Mouse (Mus musculus): Measurements from ENCODE around the gene Hps5.
"Not testable (repeated sequence)": the region's sequence is repeated elsewhere in the genome, so short reads cannot be mapped to it uniquely, and the experiment has no call there.

Gene Hps5

GRCm38 (mm10) chr7:46827046-46827802, 31.4 kb upstream of the Hps5 start:
- peak; percentile 84 for DNase-seq

DNA sequence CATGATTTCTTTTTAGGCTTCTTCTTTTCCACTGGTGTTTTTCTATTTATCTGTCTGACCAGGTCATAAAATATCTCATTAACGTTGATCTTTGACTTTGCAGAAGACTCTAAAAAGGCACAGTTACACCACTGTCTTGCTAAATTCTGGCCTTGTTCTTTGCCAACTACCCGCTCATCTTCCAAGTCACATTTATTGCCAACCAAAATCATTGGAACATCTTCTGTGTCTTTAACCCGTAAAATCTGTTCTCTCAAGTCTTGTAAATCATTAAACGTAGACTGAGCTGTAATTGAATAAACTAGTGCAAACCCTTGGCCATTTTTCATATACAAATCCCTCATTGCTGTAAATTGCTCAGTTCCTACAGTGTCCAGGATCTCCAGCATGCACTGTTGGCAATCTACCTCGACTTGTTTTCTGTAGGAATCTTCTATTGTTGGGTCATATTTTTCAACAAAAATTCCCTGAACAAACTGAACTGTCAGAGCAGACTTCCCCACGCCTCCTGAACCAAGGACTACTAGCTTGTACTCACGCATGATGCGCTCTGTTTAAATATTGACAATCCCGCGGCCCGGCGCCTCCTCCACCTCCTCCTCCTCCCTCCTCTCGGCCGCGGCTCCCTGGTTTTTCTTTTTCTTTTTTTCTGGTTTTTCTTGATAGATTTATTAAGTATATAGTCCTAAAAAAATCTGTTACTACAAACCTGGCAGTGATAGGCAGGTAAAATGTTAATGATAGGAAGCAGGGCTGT, 25.2 kb upstream of the Hps5 start:
- peak; percentile 66 for DNase-seq

DNA sequence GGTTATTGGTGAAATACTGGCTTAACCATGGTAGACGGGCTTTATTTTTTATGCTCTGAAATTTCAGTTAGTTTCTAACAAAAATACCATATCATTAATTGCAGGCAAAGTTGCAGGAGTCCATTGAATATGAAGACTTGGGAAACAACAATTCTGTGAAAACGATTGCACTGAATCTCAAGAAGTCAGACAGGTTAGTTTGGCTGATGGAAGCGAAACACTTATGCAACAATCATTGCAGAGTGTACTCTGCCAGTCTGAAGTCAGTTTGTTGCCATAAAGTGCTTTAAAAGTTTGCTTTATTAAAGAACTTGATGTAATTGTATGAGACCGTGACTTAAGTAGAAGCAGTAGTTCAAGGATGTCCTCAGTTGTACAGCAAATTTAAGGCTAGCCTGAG, 18.1 kb upstream of the Hps5 start:
- DNase-seq, result no peak

GRCm38 (mm10) chr7:46810325-46810724, 14.5 kb upstream of the Hps5 start:
- DNase-seq, result no peak

DNA sequence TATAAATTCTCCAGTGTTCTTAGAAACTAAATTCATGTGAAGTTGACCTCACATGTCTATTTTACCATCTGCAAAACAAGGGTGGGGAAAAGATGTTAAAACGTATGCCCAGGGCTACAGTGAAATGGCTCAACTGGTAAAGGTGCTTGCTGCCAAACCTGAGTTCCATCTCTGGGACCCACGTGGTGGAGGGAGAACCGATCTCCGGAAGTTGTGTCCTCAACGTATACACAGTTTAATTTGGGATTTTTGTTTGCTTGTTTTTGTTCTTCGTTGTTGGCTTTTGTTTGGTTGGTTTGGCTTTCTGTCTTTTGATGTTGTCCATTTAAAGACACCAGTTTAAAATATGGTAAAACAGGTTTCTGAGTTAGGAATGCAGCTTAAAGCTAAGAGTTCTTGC, 915 bp upstream of the Hps5 start:
- DNase-seq, result no peak

GRCm38 (mm10) chr7:46796206-46796679, 379 bp upstream of the Hps5 start:
- no peak for DNase-seq

DNA sequence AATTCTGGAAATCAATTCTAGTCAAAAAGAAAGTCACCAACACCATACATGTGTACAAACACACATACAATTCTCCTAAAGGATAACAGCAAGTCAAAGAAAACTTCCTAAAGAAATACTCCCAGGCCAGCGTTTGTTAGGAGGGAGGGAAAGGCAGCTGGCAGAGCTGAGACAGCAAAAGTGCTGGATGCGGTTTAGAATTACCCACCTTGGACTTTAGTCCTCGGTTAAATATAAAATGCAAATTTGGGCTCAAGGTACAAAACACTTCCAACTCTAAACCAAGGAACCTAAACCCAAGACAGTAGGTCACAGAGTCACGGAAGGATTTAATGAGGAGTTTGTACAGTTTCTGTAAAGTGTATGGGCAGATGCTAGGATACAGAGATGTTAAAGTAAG, 2.0 kb downstream of the Hps5 start:
- DNase-seq, result peak; percentile 36

DNA sequence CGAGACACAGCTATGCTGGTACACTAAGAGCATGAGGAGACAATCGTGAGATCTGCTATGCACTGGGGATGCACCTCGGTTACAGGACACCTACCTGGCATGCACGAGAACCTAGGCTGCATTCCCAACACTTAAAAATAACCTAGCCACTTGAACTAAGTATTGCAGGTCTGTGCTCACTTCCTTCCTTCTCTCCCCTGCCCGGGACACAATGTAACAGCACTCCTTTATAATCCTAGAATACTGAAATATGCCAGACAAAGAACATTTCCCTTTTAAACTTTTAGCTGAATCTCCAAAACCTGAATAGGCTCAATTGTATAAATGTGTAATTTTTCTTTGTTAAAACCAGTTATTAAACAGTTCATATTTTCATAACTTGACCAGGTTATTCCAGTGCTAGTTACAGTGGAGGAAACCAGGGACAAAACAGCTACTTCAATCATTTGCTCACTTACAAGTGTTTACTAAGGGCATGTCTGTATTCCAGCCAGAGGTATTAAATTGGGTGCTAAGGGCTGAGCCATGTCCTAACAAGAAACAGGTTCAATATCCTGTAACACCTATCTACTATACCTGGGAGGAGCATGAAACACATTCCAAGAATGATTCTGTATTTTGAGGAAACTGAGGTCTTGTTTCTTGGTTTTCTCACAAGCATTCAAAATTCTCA, 6.6 kb downstream of the Hps5 start:
- DNase-seq, result no peak

DNA sequence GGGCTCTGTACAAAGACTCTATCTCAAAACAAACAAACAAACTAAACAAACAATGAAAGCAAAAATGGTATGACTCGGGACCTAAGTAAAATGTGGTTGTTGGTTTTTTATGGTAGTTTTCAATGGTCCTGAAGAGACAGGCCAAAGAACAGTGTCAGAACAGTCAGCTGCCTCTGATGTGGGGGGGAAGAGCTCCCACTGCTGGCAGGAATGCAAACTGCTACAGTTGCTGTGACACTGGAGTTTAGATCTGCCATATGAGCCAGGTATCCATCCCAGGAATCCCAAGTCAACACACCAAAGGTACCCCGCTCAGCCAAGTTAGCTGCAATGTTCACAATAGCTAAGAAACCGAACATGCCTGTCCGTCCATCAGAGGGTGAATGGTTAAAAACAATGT, 25.2 kb downstream of the Hps5 start:
- peak; percentile 36 for DNase-seq

DNA sequence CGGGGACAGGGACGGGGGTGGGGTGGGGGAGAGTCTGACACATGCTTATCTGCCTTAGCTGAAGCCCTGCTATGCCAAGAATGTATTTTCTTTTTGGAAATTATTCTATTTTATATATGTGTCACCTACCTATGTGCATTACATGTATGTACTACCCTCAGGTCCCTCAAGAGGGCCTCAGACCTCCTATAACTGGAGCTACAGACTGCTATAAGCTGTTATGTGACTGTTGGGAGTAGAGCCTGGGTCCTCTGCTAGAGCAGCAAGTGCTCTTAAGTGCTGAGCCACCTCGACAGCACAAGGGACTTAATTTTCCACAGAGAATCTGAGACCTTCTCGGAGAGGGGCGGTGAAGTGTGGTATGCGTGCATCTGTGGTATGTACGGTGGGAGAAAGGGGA, 27.4 kb downstream of the Hps5 start:
- DNase-seq, result no peak

DNA sequence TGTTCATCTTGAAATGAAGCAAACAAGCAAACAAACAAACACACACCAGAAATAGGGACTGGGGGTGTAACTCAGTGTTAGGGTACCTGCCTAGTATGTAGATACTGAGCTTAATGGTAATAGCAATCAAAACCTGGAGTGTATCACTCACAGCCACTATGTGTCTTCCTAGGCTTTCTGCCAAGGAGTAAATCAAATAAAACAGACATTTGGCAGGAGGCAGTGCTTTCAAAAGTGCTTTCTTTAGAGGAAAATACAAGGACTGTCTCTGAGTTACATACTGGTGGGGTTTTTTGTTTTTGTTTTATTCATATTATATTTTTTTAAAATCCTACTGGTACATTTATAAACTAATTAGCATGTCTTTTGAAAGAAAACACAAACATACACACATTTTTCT, 28.5 kb downstream of the Hps5 start:
- no peak for DNase-seq

GRCm38 (mm10) chr7:46764672-46765071, 31.2 kb downstream of the Hps5 start:
- no peak for DNase-seq

GRCm38 (mm10) chr7:46762601-46763000, 33.3 kb downstream of the Hps5 start:
- no peak for DNase-seq

GRCm38 (mm10) chr7:46761049-46761795, 34.6 kb downstream of the Hps5 start:
- DNase-seq, result no peak

- DNase-seq, result no peak
Measured at GRCm38 (mm10) chr7:46751490-46751889, 44.4 kb downstream of the Hps5 start, which contains the start of gene Saa2. TSS of gene Saa2 (plus strand) at chr7:46751790.

DNA sequence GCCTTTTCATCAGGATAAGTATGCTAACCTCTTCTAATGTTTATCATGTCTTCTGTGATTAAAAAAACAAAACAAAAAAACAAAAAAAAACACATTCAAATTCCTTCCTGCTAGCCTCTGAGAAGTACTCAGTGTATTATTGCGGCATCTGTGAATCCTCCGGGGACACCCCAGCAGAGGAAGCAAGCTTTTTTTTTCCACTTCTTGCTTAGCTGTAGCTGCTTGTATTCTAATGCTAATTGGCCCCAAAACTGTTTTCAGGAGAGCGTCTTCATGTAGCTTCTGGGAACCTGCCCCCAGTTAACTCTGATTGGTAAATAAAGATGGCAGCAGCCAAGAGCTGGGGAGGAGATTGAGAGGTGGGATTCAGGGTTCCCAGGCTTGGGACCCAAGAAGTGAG, 47.4 kb downstream of the Hps5 start:
- no peak for DNase-seq

DNA sequence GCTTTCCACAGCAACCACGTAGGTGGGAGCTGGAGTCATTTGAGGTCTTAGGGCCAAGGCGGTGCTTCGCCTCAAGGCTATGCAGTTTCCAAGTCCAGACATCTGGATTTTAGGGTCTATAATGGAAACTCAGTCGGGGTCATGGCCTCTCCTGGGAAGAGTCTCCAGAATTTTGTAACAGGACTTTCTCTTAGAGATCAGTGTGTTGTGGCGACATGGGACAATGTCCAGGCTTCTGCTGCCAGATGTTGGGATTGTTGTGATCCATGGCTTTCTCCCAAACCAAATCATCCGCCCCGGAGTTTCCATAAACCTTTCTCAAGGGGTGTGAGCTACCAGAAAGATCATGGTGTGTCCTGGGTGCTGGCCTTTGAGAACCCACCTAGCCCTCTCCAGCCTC, 49.5 kb downstream of the Hps5 start:
- DNase-seq, result no peak

DNA sequence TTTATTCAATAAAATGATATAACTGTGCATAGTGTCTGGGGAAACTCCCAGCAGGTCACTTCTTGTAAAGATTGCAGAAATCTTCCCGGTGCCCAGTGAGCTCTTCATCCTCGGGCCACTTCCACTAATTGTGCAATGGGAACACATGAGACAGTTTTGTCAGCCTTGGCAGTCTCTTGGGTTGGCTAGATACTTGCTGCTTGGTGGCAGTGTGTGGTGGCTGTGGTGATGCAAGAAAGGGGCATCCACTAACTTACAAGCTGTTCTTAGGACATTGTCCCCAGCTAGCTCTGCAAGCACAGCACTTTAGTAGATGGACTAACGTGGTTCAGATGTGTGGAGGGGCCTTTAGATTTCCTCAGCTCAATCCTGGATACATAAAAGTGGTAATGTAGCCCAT, 50.0 kb downstream of the Hps5 start:
- DNase-seq, result no peak

DNA sequence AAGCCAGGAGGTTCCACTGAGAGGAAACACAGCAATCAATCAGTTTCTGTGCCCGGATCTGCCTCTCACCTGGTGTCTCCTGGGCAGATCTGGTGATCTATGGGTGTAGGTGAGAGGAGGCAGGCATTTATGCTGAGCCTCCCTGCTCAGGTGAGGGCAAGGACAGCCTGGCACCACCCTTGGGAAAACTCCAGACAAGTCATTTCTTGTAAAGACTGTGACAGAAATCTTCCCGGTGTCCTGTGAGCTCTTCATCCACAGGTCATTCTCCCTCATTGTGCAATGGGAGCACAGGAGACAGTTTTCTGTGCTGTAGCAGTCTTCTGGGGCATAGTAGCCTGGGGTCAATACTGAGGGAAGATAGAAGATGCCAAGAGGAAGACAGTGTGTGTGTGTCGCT, 53.0 kb downstream of the Hps5 start, which contains the start of gene Saa1:
Gene Saa1 (minus strand): TSS at position 101 of the 400 bp plus-strand sequence.
- not testable (repeated sequence) for DNase-seq

GRCm38 (mm10) chr7:46740041-46740440, 55.8 kb downstream of the Hps5 start:
- not testable (repeated sequence) for DNase-seq

DNA sequence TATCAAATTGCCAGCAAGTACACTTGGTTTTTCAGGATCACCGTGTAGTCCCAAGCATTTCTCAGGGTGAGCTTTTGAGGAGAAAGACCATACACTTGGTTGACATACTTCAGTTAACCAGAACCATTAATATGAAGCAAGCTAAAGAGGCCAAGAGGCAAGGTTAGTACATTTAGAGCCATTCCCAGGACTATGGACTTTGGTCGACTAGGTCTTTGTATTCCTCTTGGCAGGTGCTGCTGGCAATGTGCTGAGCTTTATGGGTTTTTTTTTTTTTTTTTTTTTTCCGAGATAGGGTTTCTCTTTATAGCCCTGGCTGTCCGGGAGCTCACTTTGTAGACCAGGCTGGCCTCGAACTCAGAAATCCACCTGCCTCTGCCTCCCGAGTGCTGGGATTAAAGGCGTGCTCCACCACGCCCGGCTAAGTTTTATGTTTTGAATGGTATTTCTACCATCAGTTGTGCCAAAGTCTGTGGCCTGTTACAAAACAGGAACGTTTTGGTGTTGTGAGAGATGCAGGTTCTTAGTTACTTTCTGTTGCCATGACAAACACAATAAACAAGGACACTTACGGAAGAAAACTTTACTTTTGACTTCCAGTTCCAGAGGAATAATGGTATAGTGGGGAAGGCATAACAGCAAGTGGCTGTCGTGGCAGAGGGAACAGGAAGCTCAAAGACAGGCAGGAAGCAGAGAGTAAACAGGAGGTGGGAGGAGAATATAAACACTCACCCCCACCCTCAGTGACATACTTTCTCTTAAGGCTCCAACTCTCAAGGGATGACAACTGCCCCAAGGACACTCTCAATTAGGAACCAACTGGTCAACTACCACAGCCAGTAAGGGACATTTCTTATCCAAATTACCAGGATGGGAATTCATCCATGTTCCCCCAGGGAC, 57.1 kb downstream of the Hps5 start:
- DNase-seq, result peak; percentile 55

GRCm38 (mm10) chr7:46734983-46735382, 60.9 kb downstream of the Hps5 start:
- DNase-seq, result no peak
